Mouse (Mus musculus): ENCODE measurements around the gene Slc6a13. TPM values are rescaled to one million over a fixed set of nuclear protein-coding genes. Genes with fewer than 3 reads are reported as not detected.

Gene Slc6a13
- polyA plus RNA-seq, 1 experiment from 2014 or later = 43.3 TPM

- Histone ChIP-seq H3K27ac (ENCODE audit: low read length) (peak overlapping the region; percentile 14), H3K4me3 (ENCODE audit: low read depth, low read length) (peak overlapping the region; percentile 65), H3K4me2 (ENCODE audit: low read depth, low read length) (peak overlapping the region; percentile 97), H3K9me3 (replicated peaks; ENCODE audit: control insufficient read depth, low read length) (no peaks in the 10 kb centered on the region), H3K27me3 (ENCODE audit: control insufficient read depth, insufficient read depth, low read depth, low read length) (no peaks in the 10 kb centered on the region), H3K4me1 (ENCODE audit: control insufficient read depth, low read depth, low read length) (no peaks in the 10 kb centered on the region; the same call in none of the 2 replicates), H3K9ac (ENCODE audit: low read depth, low read length) (peak overlapping the region; percentile 26), H3K36me3 (ENCODE audit: control insufficient read depth, insufficient read depth) (no peaks in the 10 kb centered on the region)
- 7% methylated on average over 17 of the region's 17 CpGs for WGBS (ENCODE audit: insufficient replicate concordance)
- ATAC-seq (ENCODE audit: low read depth) = peak; percentile 83
Observed at GRCm38 (mm10) chr6:121272075-121272800, 27.8 kb upstream of the Slc6a13 start.

GRCm38 (mm10) chr6:121274356-121274755 lies 25.7 kb upstream of the Slc6a13 start:
- 58% methylated on average over 3 of the region's 3 CpGs for WGBS (ENCODE audit: insufficient replicate concordance)
- H3K9ac ChIP-seq (ENCODE audit: low read depth, low read length) = no peak overlapping the region
- H3K36me3 ChIP-seq (ENCODE audit: control insufficient read depth, insufficient read depth) = no peaks in the 10 kb centered on the region
- no peak for ATAC-seq (ENCODE audit: low read depth)
- H3K27me3 ChIP-seq (ENCODE audit: control insufficient read depth, insufficient read depth, low read depth, low read length) = no peaks in the 10 kb centered on the region
- H3K9me3 ChIP-seq (replicated peaks; ENCODE audit: control insufficient read depth, low read length) = no peaks in the 10 kb centered on the region
- no peaks in the 10 kb centered on the region; the same call in none of the 2 replicates for H3K4me1 ChIP-seq (ENCODE audit: control insufficient read depth, low read depth, low read length)
- no peak overlapping the region for H3K27ac ChIP-seq (ENCODE audit: low read length)
- no peak overlapping the region for H3K4me2 ChIP-seq (ENCODE audit: low read depth, low read length)
- no peak overlapping the region for H3K4me3 ChIP-seq (ENCODE audit: low read depth, low read length)

GRCm38 (mm10) chr6:121284132-121284531 lies 15.9 kb upstream of the Slc6a13 start:
- no peaks in the 10 kb centered on the region for H3K27me3 ChIP-seq (ENCODE audit: control insufficient read depth, insufficient read depth, low read depth, low read length)
- H3K36me3 ChIP-seq (ENCODE audit: control insufficient read depth, insufficient read depth) = no peaks in the 10 kb centered on the region
- WGBS (ENCODE audit: insufficient replicate concordance) = 86% methylated on average over 5 of the region's 5 CpGs
- H3K4me3 ChIP-seq (ENCODE audit: low read depth, low read length) = no peak overlapping the region
- H3K4me2 ChIP-seq (ENCODE audit: low read depth, low read length) = no peak overlapping the region
- no peak for ATAC-seq (ENCODE audit: low read depth)
- no peaks in the 10 kb centered on the region for H3K4me1 ChIP-seq (ENCODE audit: control insufficient read depth, low read depth, low read length)
- no peaks in the 10 kb centered on the region for H3K9me3 ChIP-seq (replicated peaks; ENCODE audit: control insufficient read depth, low read length)
- H3K9ac ChIP-seq (ENCODE audit: low read depth, low read length) = no peak overlapping the region
- H3K27ac ChIP-seq (ENCODE audit: low read length) = no peak overlapping the region

GRCm38 (mm10) chr6:121299317-121299716 lies 710 bp upstream of the Slc6a13 start:
- Histone ChIP-seq H3K27me3 (ENCODE audit: control insufficient read depth, insufficient read depth, low read depth, low read length) (no peaks in the 10 kb centered on the region), H3K9ac (ENCODE audit: low read depth, low read length) (no peak overlapping the region), H3K4me1 (ENCODE audit: control insufficient read depth, low read depth, low read length) (no peaks in the 10 kb centered on the region; the same call in none of the 2 replicates), H3K9me3 (replicated peaks; ENCODE audit: control insufficient read depth, low read length) (no peaks in the 10 kb centered on the region), H3K4me2 (ENCODE audit: low read depth, low read length) (no peak overlapping the region), H3K36me3 (ENCODE audit: control insufficient read depth, insufficient read depth) (no peaks in the 10 kb centered on the region), H3K27ac (ENCODE audit: low read length) (no peak overlapping the region), H3K4me3 (ENCODE audit: low read depth, low read length) (no peak overlapping the region)
- WGBS (ENCODE audit: insufficient replicate concordance) = 53% methylated on average over 7 of the region's 7 CpGs
- ATAC-seq (ENCODE audit: low read depth) = no peak

GRCm38 (mm10) chr6:121300504-121300903 lies 477 bp downstream of the Slc6a13 start:
- Histone ChIP-seq H3K4me1 (ENCODE audit: control insufficient read depth, low read depth, low read length) (no peaks in the 10 kb centered on the region; the same call in none of the 2 replicates), H3K27me3 (ENCODE audit: control insufficient read depth, insufficient read depth, low read depth, low read length) (no peaks in the 10 kb centered on the region), H3K9ac (ENCODE audit: low read depth, low read length) (no peak overlapping the region), H3K36me3 (ENCODE audit: control insufficient read depth, insufficient read depth) (no peaks in the 10 kb centered on the region), H3K4me2 (ENCODE audit: low read depth, low read length) (peak overlapping the region; percentile 4), H3K9me3 (replicated peaks; ENCODE audit: control insufficient read depth, low read length) (no peaks in the 10 kb centered on the region), H3K27ac (ENCODE audit: low read length) (peak overlapping the region; percentile 9; the same call in 1 of the 2 replicates), H3K4me3 (ENCODE audit: low read depth, low read length) (peak overlapping the region; percentile 27)
- ATAC-seq (ENCODE audit: low read depth) = peak; percentile 73
- 34% methylated on average over 9 of the region's 9 CpGs for WGBS (ENCODE audit: insufficient replicate concordance)

- peak; percentile 26; the same call in 1 of the 2 replicates for ATAC-seq (ENCODE audit: low read depth)
- Histone ChIP-seq H3K9me3 (replicated peaks; ENCODE audit: control insufficient read depth, low read length) (no peaks in the 10 kb centered on the region), H3K9ac (ENCODE audit: low read depth, low read length) (no peak overlapping the region), H3K27ac (ENCODE audit: low read length) (peak overlapping the region; percentile 71), H3K4me1 (ENCODE audit: control insufficient read depth, low read depth, low read length) (no peaks in the 10 kb centered on the region; the same call in none of the 2 replicates), H3K36me3 (ENCODE audit: control insufficient read depth, insufficient read depth) (no peaks in the 10 kb centered on the region), H3K27me3 (ENCODE audit: control insufficient read depth, insufficient read depth, low read depth, low read length) (no peaks in the 10 kb centered on the region), H3K4me3 (ENCODE audit: low read depth, low read length) (no peak overlapping the region), H3K4me2 (ENCODE audit: low read depth, low read length) (no peak overlapping the region)
- WGBS (ENCODE audit: insufficient replicate concordance) = 47% methylated on average over 10 of the region's 10 CpGs
Observed at GRCm38 (mm10) chr6:121303466-121304220, 3.6 kb downstream of the Slc6a13 start.

GRCm38 (mm10) chr6:121304630-121305029 lies 4.6 kb downstream of the Slc6a13 start:
- Histone ChIP-seq H3K36me3 (ENCODE audit: control insufficient read depth, insufficient read depth) (no peaks in the 10 kb centered on the region), H3K9me3 (replicated peaks; ENCODE audit: control insufficient read depth, low read length) (no peaks in the 10 kb centered on the region), H3K27ac (ENCODE audit: low read length) (peak overlapping the region; percentile 71), H3K4me2 (ENCODE audit: low read depth, low read length) (peak overlapping the region; percentile 5), H3K9ac (ENCODE audit: low read depth, low read length) (peak overlapping the region; percentile 7; the same call in 1 of the 2 replicates), H3K27me3 (ENCODE audit: control insufficient read depth, insufficient read depth, low read depth, low read length) (no peaks in the 10 kb centered on the region), H3K4me1 (ENCODE audit: control insufficient read depth, low read depth, low read length) (no peaks in the 10 kb centered on the region; the same call in none of the 2 replicates), H3K4me3 (ENCODE audit: low read depth, low read length) (no peak overlapping the region)
- 63% methylated on average over 9 of the region's 9 CpGs for WGBS (ENCODE audit: insufficient replicate concordance)
- peak; percentile 64 for ATAC-seq (ENCODE audit: low read depth)

GRCm38 (mm10) chr6:121305571-121305970 lies 5.5 kb downstream of the Slc6a13 start:
- Histone ChIP-seq H3K4me1 (ENCODE audit: control insufficient read depth, low read depth, low read length) (no peaks in the 10 kb centered on the region; the same call in none of the 2 replicates), H3K36me3 (ENCODE audit: control insufficient read depth, insufficient read depth) (no peaks in the 10 kb centered on the region), H3K27ac (ENCODE audit: low read length) (no peak overlapping the region), H3K27me3 (ENCODE audit: control insufficient read depth, insufficient read depth, low read depth, low read length) (no peaks in the 10 kb centered on the region), H3K4me2 (ENCODE audit: low read depth, low read length) (no peak overlapping the region), H3K4me3 (ENCODE audit: low read depth, low read length) (no peak overlapping the region), H3K9ac (ENCODE audit: low read depth, low read length) (no peak overlapping the region), H3K9me3 (replicated peaks; ENCODE audit: control insufficient read depth, low read length) (no peaks in the 10 kb centered on the region)
- ATAC-seq (ENCODE audit: low read depth) = no peak
- WGBS (ENCODE audit: insufficient replicate concordance) = 68% methylated on average over 3 of the region's 3 CpGs

GRCm38 (mm10) chr6:121310984-121311383 lies 11.0 kb downstream of the Slc6a13 start:
- no peaks in the 10 kb centered on the region for H3K27me3 ChIP-seq (ENCODE audit: control insufficient read depth, insufficient read depth, low read depth, low read length)
- no peak overlapping the region for H3K4me2 ChIP-seq (ENCODE audit: low read depth, low read length)
- H3K9me3 ChIP-seq (replicated peaks; ENCODE audit: control insufficient read depth, low read length) = no peaks in the 10 kb centered on the region
- no peak overlapping the region for H3K4me3 ChIP-seq (ENCODE audit: low read depth, low read length)
- peak overlapping the region; percentile 74 for H3K27ac ChIP-seq (ENCODE audit: low read length)
- no peak overlapping the region for H3K9ac ChIP-seq (ENCODE audit: low read depth, low read length)
- WGBS (ENCODE audit: insufficient replicate concordance) = 54% methylated on average over 6 of the region's 6 CpGs
- H3K4me1 ChIP-seq (ENCODE audit: control insufficient read depth, low read depth, low read length) = no peaks in the 10 kb centered on the region; the same call in 1 of the 2 replicates
- ATAC-seq (ENCODE audit: low read depth) = peak; percentile 87
- H3K36me3 ChIP-seq (ENCODE audit: control insufficient read depth, insufficient read depth) = no peaks in the 10 kb centered on the region
